In genomic region chr13:24952659-24953058, GRCm38 (mm10) we compare ENCODE assay signal across 22 mouse cellular contexts. TPM values are rescaled to one million over a fixed set of nuclear protein-coding genes. Genes with fewer than 3 reads are reported as not detected.
"Had no signal": no experiment of that assay in that cellular context is flagged by ENCODE, and none has a peak within 500 bp of the region (broad histone marks: within the 10 kb centered on the region; RNA-seq: fewer than 3 reads in every experiment).

No protein-coding gene starts in this region.

- H3K9ac ChIP-seq: liver, embryonic 15.5 days; liver, postnatal 0 days; lung, embryonic 15.5 days; midbrain, embryonic 13.5 days; midbrain, embryonic 15.5 days; neural tube, embryonic 13.5 days; neural tube, embryonic 15.5 days had no signal

- H3K27ac ChIP-seq: liver, embryonic 15.5 days; lung, embryonic 15.5 days; macrophage; midbrain, embryonic 13.5 days; midbrain, embryonic 15.5 days; neural tube, embryonic 13.5 days; neural tube, embryonic 15.5 days had no signal

- ATAC-seq: liver, postnatal 0 days; lung, postnatal 0 days; midbrain, embryonic 13.5 days; midbrain, embryonic 15.5 days had no signal

- DNase-seq: liver, postnatal 0 days; lung, adult 2 months; lung, postnatal 14 days; lung, postnatal 36 days; retina, postnatal 1 day; right cerebral cortex, adult 18-20 months; right cerebral cortex, postnatal 25 days; right cerebral cortex, postnatal 4 days; spleen, adult 18-20 months; thymus, adult 18-20 months; thymus, postnatal 14 days; thymus, postnatal 36 days had no signal

- H3K4me1 ChIP-seq: midbrain, embryonic 13.5 days; midbrain, embryonic 15.5 days; neural tube, embryonic 13.5 days; neural tube, embryonic 15.5 days had no signal

- H3K9me3 ChIP-seq: liver, embryonic 15.5 days; lung, embryonic 15.5 days; midbrain, embryonic 13.5 days; midbrain, embryonic 15.5 days; neural tube, embryonic 13.5 days; neural tube, embryonic 15.5 days had no signal

- H3K36me3 ChIP-seq: liver, embryonic 15.5 days; lung, embryonic 15.5 days; midbrain, embryonic 13.5 days; midbrain, embryonic 15.5 days; neural tube, embryonic 13.5 days; neural tube, embryonic 15.5 days had no signal

- H3K4me2 ChIP-seq: liver, embryonic 15.5 days; lung, embryonic 15.5 days; midbrain, embryonic 11.5 days; midbrain, embryonic 13.5 days; midbrain, embryonic 15.5 days; neural tube, embryonic 13.5 days; neural tube, embryonic 15.5 days had no signal

- H3K27me3 ChIP-seq: lung, embryonic 15.5 days; midbrain, embryonic 13.5 days; midbrain, embryonic 15.5 days; neural tube, embryonic 13.5 days; neural tube, embryonic 15.5 days had no signal

- H3K4me3 ChIP-seq: liver, embryonic 15.5 days; lung, embryonic 15.5 days; midbrain, embryonic 13.5 days; midbrain, embryonic 15.5 days; neural tube, embryonic 13.5 days; neural tube, embryonic 15.5 days had no signal

RNA-seq across cellular contexts. Expression of gene Aldh5a1, which starts 15.2 kb away (rescaled TPM):
- total RNA-seq: monocyte, adult 5-6 weeks had no signal
